Mouse (Mus musculus): ENCODE data around the gene Plcb1. TPM values are rescaled to one million over a fixed set of nuclear protein-coding genes. Genes with fewer than 3 reads are reported as not detected.

The Plcb1 gene
- polyA plus RNA-seq, 1 experiment from 2014 or later = 10.7 TPM

- no peak overlapping the region for H3K9ac ChIP-seq
- H3K36me3 ChIP-seq = no peaks in the 10 kb centered on the region
- no peaks in the 10 kb centered on the region for H3K4me1 ChIP-seq
- H3K9me3 ChIP-seq (replicated peaks) = no peaks in the 10 kb centered on the region
- WGBS = 87% methylated on average over 4 of the region's 4 CpGs
- no peak overlapping the region for H3K4me3 ChIP-seq (replicated peaks)
- ATAC-seq (ENCODE audit: insufficient number of reproducible peaks, low FRiP score, low TSS enrichment, low read depth) = no peak
- no peak overlapping the region for H3K27ac ChIP-seq (replicated peaks)
- no peaks in the 10 kb centered on the region for H3K27me3 ChIP-seq
- H3K4me2 ChIP-seq (replicated peaks) = no peak overlapping the region
Measured at GRCm38 (mm10) chr2:135161673-135162072, 375.8 kb downstream of the Plcb1 start.

GRCm38 (mm10) chr2:135165512-135165911 is 379.6 kb downstream of the Plcb1 start:
- Histone ChIP-seq H3K4me1 (no peaks in the 10 kb centered on the region), H3K9ac (no peak overlapping the region), H3K4me2 (replicated peaks) (no peak overlapping the region), H3K27me3 (no peaks in the 10 kb centered on the region), H3K9me3 (replicated peaks) (no peaks in the 10 kb centered on the region), H3K27ac (replicated peaks) (no peak overlapping the region), H3K4me3 (replicated peaks) (no peak overlapping the region), H3K36me3 (no peaks in the 10 kb centered on the region)
- WGBS = 81% methylated on average over 3 of the region's 3 CpGs
- no peak for ATAC-seq (ENCODE audit: insufficient number of reproducible peaks, low FRiP score, low TSS enrichment, low read depth)

- Histone ChIP-seq H3K4me2 (replicated peaks) (no peak overlapping the region), H3K4me3 (replicated peaks) (no peak overlapping the region), H3K4me1 (no peaks in the 10 kb centered on the region), H3K27me3 (no peaks in the 10 kb centered on the region), H3K36me3 (no peaks in the 10 kb centered on the region), H3K9me3 (replicated peaks) (no peaks in the 10 kb centered on the region), H3K9ac (no peak overlapping the region), H3K27ac (replicated peaks) (no peak overlapping the region)
- WGBS = 63% methylated on average over 4 of the region's 4 CpGs
- ATAC-seq (ENCODE audit: insufficient number of reproducible peaks, low FRiP score, low TSS enrichment, low read depth) = no peak
Measured at GRCm38 (mm10) chr2:135175544-135175943, 389.7 kb downstream of the Plcb1 start.

- H3K27ac ChIP-seq (replicated peaks) = no peak overlapping the region
- H3K9ac ChIP-seq = no peak overlapping the region
- H3K36me3 ChIP-seq = no peaks in the 10 kb centered on the region
- WGBS = 77% methylated on average over 6 of the region's 6 CpGs
- ATAC-seq (ENCODE audit: insufficient number of reproducible peaks, low FRiP score, low TSS enrichment, low read depth) = no peak
- H3K27me3 ChIP-seq = no peaks in the 10 kb centered on the region
- no peak overlapping the region for H3K4me3 ChIP-seq (replicated peaks)
- H3K4me1 ChIP-seq = no peaks in the 10 kb centered on the region
- no peak overlapping the region for H3K4me2 ChIP-seq (replicated peaks)
- H3K9me3 ChIP-seq (replicated peaks) = no peaks in the 10 kb centered on the region
Measured at GRCm38 (mm10) chr2:135187659-135188058, 401.8 kb downstream of the Plcb1 start.

GRCm38 (mm10) chr2:135200830-135201229 is 415.0 kb downstream of the Plcb1 start:
- 87% methylated on average over 3 of the region's 3 CpGs for WGBS
- no peak for ATAC-seq (ENCODE audit: insufficient number of reproducible peaks, low FRiP score, low TSS enrichment, low read depth)
- Histone ChIP-seq H3K9ac (no peak overlapping the region), H3K36me3 (no peaks in the 10 kb centered on the region), H3K27ac (replicated peaks) (no peak overlapping the region), H3K4me2 (replicated peaks) (no peak overlapping the region), H3K4me1 (no peaks in the 10 kb centered on the region), H3K27me3 (no peaks in the 10 kb centered on the region), H3K4me3 (replicated peaks) (no peak overlapping the region), H3K9me3 (replicated peaks) (no peaks in the 10 kb centered on the region)

- Histone ChIP-seq H3K27me3 (no peaks in the 10 kb centered on the region), H3K9me3 (replicated peaks) (no peaks in the 10 kb centered on the region), H3K9ac (no peak overlapping the region), H3K4me3 (replicated peaks) (no peak overlapping the region), H3K36me3 (no peaks in the 10 kb centered on the region), H3K27ac (replicated peaks) (no peak overlapping the region), H3K4me2 (replicated peaks) (no peak overlapping the region), H3K4me1 (no peaks in the 10 kb centered on the region)
- ATAC-seq (ENCODE audit: insufficient number of reproducible peaks, low FRiP score, low TSS enrichment, low read depth) = no peak
- 66% methylated on average over 4 of the region's 4 CpGs for WGBS
Measured at GRCm38 (mm10) chr2:135202390-135202789, 416.5 kb downstream of the Plcb1 start.

- Histone ChIP-seq H3K27ac (replicated peaks) (no peak overlapping the region), H3K9me3 (replicated peaks) (no peaks in the 10 kb centered on the region), H3K36me3 (no peaks in the 10 kb centered on the region), H3K4me2 (replicated peaks) (no peak overlapping the region), H3K9ac (no peak overlapping the region), H3K4me1 (no peaks in the 10 kb centered on the region), H3K4me3 (replicated peaks) (no peak overlapping the region), H3K27me3 (no peaks in the 10 kb centered on the region)
- WGBS = 61% methylated on average over 11 of the region's 11 CpGs
- ATAC-seq (ENCODE audit: insufficient number of reproducible peaks, low FRiP score, low TSS enrichment, low read depth) = no peak
Measured at GRCm38 (mm10) chr2:135204141-135205120, 418.6 kb downstream of the Plcb1 start.

- no peak overlapping the region for H3K27ac ChIP-seq (replicated peaks)
- no peak overlapping the region for H3K4me3 ChIP-seq (replicated peaks)
- H3K9me3 ChIP-seq (replicated peaks) = no peaks in the 10 kb centered on the region
- ATAC-seq (ENCODE audit: insufficient number of reproducible peaks, low FRiP score, low TSS enrichment, low read depth) = no peak
- no peaks in the 10 kb centered on the region for H3K27me3 ChIP-seq
- H3K36me3 ChIP-seq = no peaks in the 10 kb centered on the region
- H3K9ac ChIP-seq = no peak overlapping the region
- no peak overlapping the region for H3K4me2 ChIP-seq (replicated peaks)
- 86% methylated on average over 1 of the region's 1 CpGs for WGBS
- H3K4me1 ChIP-seq = no peaks in the 10 kb centered on the region
Measured at GRCm38 (mm10) chr2:135208890-135209289, 423.0 kb downstream of the Plcb1 start.

GRCm38 (mm10) chr2:135214746-135215448 is 429.0 kb downstream of the Plcb1 start:
- Histone ChIP-seq H3K9me3 (replicated peaks) (no peaks in the 10 kb centered on the region), H3K27ac (replicated peaks) (no peak overlapping the region), H3K36me3 (no peaks in the 10 kb centered on the region), H3K4me3 (replicated peaks) (no peak overlapping the region), H3K27me3 (no peaks in the 10 kb centered on the region), H3K9ac (no peak overlapping the region), H3K4me1 (no peaks in the 10 kb centered on the region), H3K4me2 (replicated peaks) (no peak overlapping the region)
- no peak for ATAC-seq (ENCODE audit: insufficient number of reproducible peaks, low FRiP score, low TSS enrichment, low read depth)
- WGBS = 51% methylated on average over 4 of the region's 4 CpGs

GRCm38 (mm10) chr2:135219406-135219805 is 433.5 kb downstream of the Plcb1 start:
- Histone ChIP-seq H3K36me3 (no peaks in the 10 kb centered on the region), H3K9me3 (replicated peaks) (no peaks in the 10 kb centered on the region), H3K27ac (replicated peaks) (no peak overlapping the region), H3K4me2 (replicated peaks) (no peak overlapping the region), H3K4me1 (no peaks in the 10 kb centered on the region), H3K27me3 (no peaks in the 10 kb centered on the region), H3K4me3 (replicated peaks) (no peak overlapping the region), H3K9ac (no peak overlapping the region)
- 65% methylated on average over 3 of the region's 3 CpGs for WGBS
- no peak for ATAC-seq (ENCODE audit: insufficient number of reproducible peaks, low FRiP score, low TSS enrichment, low read depth)

GRCm38 (mm10) chr2:135225604-135226025 is 439.7 kb downstream of the Plcb1 start:
- Histone ChIP-seq H3K4me1 (no peaks in the 10 kb centered on the region), H3K36me3 (no peaks in the 10 kb centered on the region), H3K27ac (replicated peaks) (no peak overlapping the region), H3K4me2 (replicated peaks) (no peak overlapping the region), H3K27me3 (no peaks in the 10 kb centered on the region), H3K9ac (no peak overlapping the region), H3K4me3 (replicated peaks) (no peak overlapping the region), H3K9me3 (replicated peaks) (no peaks in the 10 kb centered on the region)
- ATAC-seq (ENCODE audit: insufficient number of reproducible peaks, low FRiP score, low TSS enrichment, low read depth) = no peak
- 58% methylated on average over 3 of the region's 3 CpGs for WGBS
